In genomic region chr5:130216781-130217180, GRCm38 (mm10) we compare ENCODE assay signal across 8 mouse cellular contexts. TPM values are rescaled to one million over a fixed set of nuclear protein-coding genes. Genes with fewer than 3 reads are reported as not detected.
DNase-seq lines count a peak whose midpoint lies in the region; ATAC-seq and TF ChIP-seq lines count a peak whose summit lies in the region.

Gene Tmem248 (plus strand): TSS chr5:130217081.

- no peak for TF ChIP-seq CTCF in midbrain, postnatal 0 days (IDR thresholded peaks at IDR 0.05)

- no peaks in the 10 kb centered on the region for H3K27me3 ChIP-seq in lung, embryonic 15.5 days
- no peaks in the 10 kb centered on the region for H3K27me3 ChIP-seq in embryonic facial prominence, embryonic 11.5 days (ENCODE audit: control insufficient read depth, insufficient read depth, low read length)
- no peaks in the 10 kb centered on the region for H3K27me3 ChIP-seq in heart, embryonic 13.5 days (replicated peaks)
- H3K27me3 ChIP-seq in midbrain, postnatal 0 days (ENCODE audit: insufficient read depth, low read length) = no peaks in the 10 kb centered on the region

- H3K27ac ChIP-seq in lung, embryonic 15.5 days = no peak within 1 kb of the TSS
- no peak within 1 kb of the TSS for H3K27ac ChIP-seq in embryonic facial prominence, embryonic 11.5 days (replicated peaks; ENCODE audit: low read depth, low read length)
- no peak within 1 kb of the TSS for H3K27ac ChIP-seq in heart, embryonic 13.5 days (replicated peaks)
- H3K27ac ChIP-seq in midbrain, postnatal 0 days (ENCODE audit: low read depth, low read length) = no peak within 1 kb of the TSS

- H3K36me3 ChIP-seq in lung, embryonic 15.5 days = peaks cover 19% of the 10 kb centered on the region
- no peaks in the 10 kb centered on the region; the same call in 1 of the 2 replicates for H3K36me3 ChIP-seq in embryonic facial prominence, embryonic 11.5 days (replicated peaks; ENCODE audit: control insufficient read depth, insufficient read depth, low read depth, low read length)
- peaks cover 42% of the 10 kb centered on the region for H3K36me3 ChIP-seq in heart, embryonic 13.5 days
- peaks cover 23% of the 10 kb centered on the region for H3K36me3 ChIP-seq in midbrain, postnatal 0 days (ENCODE audit: insufficient read depth, low read length)

- H3K4me1 ChIP-seq in lung, embryonic 15.5 days = peaks cover 6% of the 10 kb centered on the region; the same call in 1 of the 2 replicates
- no peaks in the 10 kb centered on the region for H3K4me1 ChIP-seq in embryonic facial prominence, embryonic 11.5 days (ENCODE audit: control insufficient read depth, insufficient read depth, low read length)
- peaks cover 10% of the 10 kb centered on the region for H3K4me1 ChIP-seq in heart, embryonic 13.5 days
- 0 out of 2 replicates have a peak, but pooled peaks cover 5% of the 10 kb centered on the region for H3K4me1 ChIP-seq in midbrain, postnatal 0 days (ENCODE audit: insufficient read depth, low read length)

- H3K9me3 ChIP-seq in lung, embryonic 15.5 days = no peaks in the 10 kb centered on the region
- H3K9me3 ChIP-seq in embryonic facial prominence, embryonic 11.5 days (replicated peaks; ENCODE audit: control insufficient read depth, low read length) = no peaks in the 10 kb centered on the region
- H3K9me3 ChIP-seq in heart, embryonic 13.5 days = no peaks in the 10 kb centered on the region
- no peaks in the 10 kb centered on the region for H3K9me3 ChIP-seq in midbrain, postnatal 0 days (ENCODE audit: low read length)

- no peak for ATAC-seq in lung, embryonic 15.5 days (ENCODE audit: borderline replicate concordance, extremely low read depth, low FRiP score, low TSS enrichment)
- no peak for ATAC-seq in embryonic facial prominence, embryonic 11.5 days (replicated peaks; ENCODE audit: insufficient number of reproducible peaks, low FRiP score, low TSS enrichment, low read depth)
- no peak for ATAC-seq in heart, embryonic 13.5 days (ENCODE audit: extremely low read depth, insufficient number of reproducible peaks, low FRiP score, low TSS enrichment)
- ATAC-seq in midbrain, postnatal 0 days (ENCODE audit: low FRiP score) = no peak

- intact Hi-C loops in left cerebral cortex, postnatal 10 days (cut with DNase I) = loop anchor here (5.0 kb wide), 1 partner anchor 34 kb away; no protein-coding TSS in a partner anchor

- H3K4me2 ChIP-seq in lung, embryonic 15.5 days = no peak within 1 kb of the TSS
- H3K4me2 ChIP-seq in embryonic facial prominence, embryonic 11.5 days (ENCODE audit: low read depth, low read length) = no peak within 1 kb of the TSS
- no peak within 1 kb of the TSS for H3K4me2 ChIP-seq in heart, embryonic 13.5 days
- H3K4me2 ChIP-seq in midbrain, postnatal 0 days (ENCODE audit: low read depth, low read length, poor library complexity, severe bottlenecking) = no peak within 1 kb of the TSS

- H3K9ac ChIP-seq in lung, embryonic 15.5 days = no peak within 1 kb of the TSS
- no peak within 1 kb of the TSS for H3K9ac ChIP-seq in embryonic facial prominence, embryonic 11.5 days (replicated peaks; ENCODE audit: low read length)
- H3K9ac ChIP-seq in heart, embryonic 13.5 days = no peak within 1 kb of the TSS
- H3K9ac ChIP-seq in midbrain, postnatal 0 days (replicated peaks; ENCODE audit: low read length, poor library complexity, severe bottlenecking) = no peak within 1 kb of the TSS

- H3K4me3 ChIP-seq in lung, embryonic 15.5 days = no peak within 1 kb of the TSS
- H3K4me3 ChIP-seq in embryonic facial prominence, embryonic 11.5 days (ENCODE audit: low read depth, low read length) = no peak within 1 kb of the TSS
- no peak within 1 kb of the TSS for H3K4me3 ChIP-seq in heart, embryonic 13.5 days
- H3K4me3 ChIP-seq in midbrain, postnatal 0 days (ENCODE audit: low read depth, low read length) = no peak within 1 kb of the TSS

- 76% methylated on average over 7 of the region's 7 CpGs for WGBS in lung, embryonic 15.5 days
- 82% methylated on average over 7 of the region's 7 CpGs for WGBS in embryonic facial prominence, embryonic 11.5 days
- 81% methylated on average over 7 of the region's 7 CpGs for WGBS in heart, embryonic 13.5 days
- WGBS in midbrain, postnatal 0 days = 82% methylated on average over 7 of the region's 7 CpGs

- DNase-seq in lung, postnatal 25 days (ENCODE audit: low spot score) = no peak
- no peak for DNase-seq in embryonic facial prominence, embryonic 11.5 days (ENCODE audit: low spot score)
- no peak for DNase-seq in left cerebral cortex, postnatal 10 days (ENCODE audit: extremely low spot score in 1 of 2, low spot score in 2 of 2)
- no peak for DNase-seq in midbrain, postnatal 0 days (ENCODE audit: low spot score)
- no peak for DNase-seq in right cerebral cortex, postnatal 36 days (ENCODE audit: low spot score in 2 of 2)
- no peak for DNase-seq in right cerebral cortex, postnatal 10 days (ENCODE audit: low spot score in 2 of 2)

RNA-seq across cellular contexts. Expression of gene Tmem248, which starts in this region (rescaled TPM):
- polyA plus RNA-seq in lung, embryonic 15.5 days (2015; fragmentation: Nextera tagmentation; extraction: Ambion mirVana) = 33.6 and 39.6 TPM in 2 replicates
- polyA plus RNA-seq in embryonic facial prominence, embryonic 11.5 days (2014; fragmentation: Nextera tagmentation; extraction: Ambion mirVana) = 34.5 and 37.1 TPM in 2 replicates
- 24.7 and 33.5 TPM in 2 replicates for polyA plus RNA-seq in heart, embryonic 13.5 days (2015; fragmentation: Nextera tagmentation; extraction: Ambion mirVana)
- 10 to 100 TPM; 44.8 to 45.6 TPM for total RNA-seq in left cerebral cortex, postnatal 10 days (2021)
- total RNA-seq in midbrain, postnatal 0 days (2014; rRNA removed) = 46.9 and 50.1 TPM in 2 replicates
- 28.6 and 31.6 TPM in 2 replicates for polyA plus RNA-seq in midbrain, postnatal 0 days (2015; fragmentation: Nextera tagmentation; extraction: Ambion mirVana)
